Mouse (Mus musculus) embryo, embryonic 10 days (tissue): ENCODE results near the gene Fosl1.
"Not testable (repeated sequence)": the region's sequence is repeated elsewhere in the genome, so short reads cannot be mapped to it uniquely, and the experiment has no call there.

ENCODE experiments used
- DNase-seq: peaks from one replicate; pipeline ENCODE4 v3.0.0-alpha.2; 2015; ENCODE audit warnings: low spot score

Fosl1 gene

GRCm38 (mm10) chr19:5447515-5448353 is at the start of gene Fosl1:
Fosl1 (plus strand) TSS chr19:5447547.
- DNase-seq = peak; percentile 81

GRCm38 (mm10) chr19:5401073-5401472 is 46.3 kb upstream of the Fosl1 start:
- DNase-seq = not testable (repeated sequence)

GRCm38 (mm10) chr19:5402293-5402692 is 45.1 kb upstream of the Fosl1 start, which contains the start of gene Tsga10ip:
Tsga10ip (minus strand) TSS chr19:5402526.
- DNase-seq = no peak

GRCm38 (mm10) chr19:5405924-5406323 is 41.4 kb upstream of the Fosl1 start:
- peak; percentile 16 for DNase-seq

GRCm38 (mm10) chr19:5406531-5407126 is 40.7 kb upstream of the Fosl1 start:
- peak; percentile 55 for DNase-seq

- peak; percentile 82 for DNase-seq
These were observed 40.2 kb upstream of the Fosl1 start for GRCm38 (mm10) chr19:5407133-5407532.

- no peak for DNase-seq
These were observed 39.0 kb upstream of the Fosl1 start for GRCm38 (mm10) chr19:5408057-5409001.

GRCm38 (mm10) chr19:5409068-5409467 is 38.3 kb upstream of the Fosl1 start:
- DNase-seq = no peak

GRCm38 (mm10) chr19:5410641-5411040 is 36.7 kb upstream of the Fosl1 start:
- DNase-seq = no peak

- no peak for DNase-seq
These were observed 35.4 kb upstream of the Fosl1 start for GRCm38 (mm10) chr19:5411961-5412360.

GRCm38 (mm10) chr19:5413840-5414239 is 33.5 kb upstream of the Fosl1 start:
- no peak for DNase-seq

GRCm38 (mm10) chr19:5414534-5414957 is 32.8 kb upstream of the Fosl1 start:
- DNase-seq = no peak

- DNase-seq = no peak
These were observed 28.4 kb upstream of the Fosl1 start for GRCm38 (mm10) chr19:5418750-5419466.

- no peak for DNase-seq
These were observed 27.7 kb upstream of the Fosl1 start for GRCm38 (mm10) chr19:5419630-5420029.

- no peak for DNase-seq
These were observed 26.8 kb upstream of the Fosl1 start for GRCm38 (mm10) chr19:5420579-5420978.

- DNase-seq = no peak
These were observed 25.6 kb upstream of the Fosl1 start for GRCm38 (mm10) chr19:5421784-5422183.

- no peak for DNase-seq
These were observed 25.1 kb upstream of the Fosl1 start for GRCm38 (mm10) chr19:5422267-5422666.

GRCm38 (mm10) chr19:5422895-5423443 is 24.4 kb upstream of the Fosl1 start:
- DNase-seq = no peak

- DNase-seq = no peak
These were observed 23.8 kb upstream of the Fosl1 start for GRCm38 (mm10) chr19:5423561-5423960.

- peak; percentile 65 for DNase-seq
These were observed 23.1 kb upstream of the Fosl1 start for GRCm38 (mm10) chr19:5424092-5424781.
